Mouse (Mus musculus): ENCODE results near the gene Casp3.
"Not testable (repeated sequence)": the region's sequence is repeated elsewhere in the genome, so short reads cannot be mapped to it uniquely, and the experiment has no call there.

Gene Casp3

DNA sequence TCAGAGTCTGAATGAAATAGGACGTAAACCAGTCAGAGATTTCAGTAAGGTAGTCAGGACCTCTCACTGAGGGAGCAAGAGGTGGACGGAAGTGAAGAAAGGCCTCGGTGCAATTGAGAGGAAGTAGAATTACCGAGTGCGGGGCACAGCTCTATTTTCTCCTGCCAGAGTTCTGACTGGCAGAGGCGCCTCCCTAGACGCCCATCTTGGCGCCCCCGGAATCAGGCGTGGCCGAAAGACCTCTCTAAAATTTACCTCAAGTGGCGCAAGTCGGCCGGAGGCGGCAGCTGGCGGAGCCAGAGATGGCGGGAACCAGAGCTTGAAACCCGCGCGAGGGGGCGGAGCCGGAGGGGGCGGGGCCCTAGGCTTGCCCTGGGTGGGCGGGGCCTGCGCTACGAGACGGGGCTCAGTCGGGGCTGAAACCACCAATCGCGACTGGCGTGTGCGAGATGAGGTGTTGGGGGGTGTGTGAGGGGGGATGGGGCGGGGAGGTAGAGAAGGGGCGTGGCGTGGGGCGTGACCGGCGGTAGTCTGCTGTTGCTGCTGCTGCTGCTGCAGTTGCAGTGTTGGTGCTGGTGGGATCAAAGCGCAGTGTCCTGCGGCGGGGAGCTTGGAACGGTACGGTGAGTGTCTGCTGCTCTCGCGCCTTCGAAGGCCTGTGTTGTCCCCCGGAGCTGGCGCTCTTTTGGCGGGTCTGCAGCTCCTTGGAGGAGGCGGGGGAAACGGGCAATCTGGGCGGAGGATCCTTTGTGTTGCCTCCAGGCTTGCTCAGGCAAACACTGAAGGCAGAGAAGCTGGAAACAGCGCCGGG is at the start of gene Casp3, which contains the start of gene Primpol:
TSS of gene Casp3 (plus strand) at position 413 of the 811 bp plus-strand sequence.
TSS of gene Primpol (minus strand) at position 334 of the 811 bp plus-strand sequence.
- DNase-seq (ENCODE audit: inconsistent ontology term): peak; percentile 98

DNA sequence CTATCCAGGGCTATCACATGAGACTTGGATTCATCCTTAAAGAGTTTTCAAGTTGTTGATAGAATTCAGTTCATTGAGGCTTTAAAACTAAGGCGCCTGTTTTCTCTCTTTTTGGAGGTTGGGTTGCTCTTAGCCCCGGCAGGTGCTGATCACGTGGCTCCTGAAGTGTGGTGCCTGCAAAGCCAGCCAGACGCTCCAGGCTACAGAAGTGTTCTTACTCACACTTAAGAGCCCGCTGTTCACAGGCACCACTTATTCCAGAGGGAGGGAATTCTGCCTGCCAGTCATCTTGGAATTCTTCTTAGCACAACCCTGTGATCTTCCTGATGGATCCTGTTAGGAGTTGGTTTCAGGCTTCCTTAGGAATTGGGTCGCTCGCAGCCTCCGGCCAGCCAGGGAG is 49.1 kb upstream of the Casp3 start:
- no peak for DNase-seq (ENCODE audit: inconsistent ontology term)

DNA sequence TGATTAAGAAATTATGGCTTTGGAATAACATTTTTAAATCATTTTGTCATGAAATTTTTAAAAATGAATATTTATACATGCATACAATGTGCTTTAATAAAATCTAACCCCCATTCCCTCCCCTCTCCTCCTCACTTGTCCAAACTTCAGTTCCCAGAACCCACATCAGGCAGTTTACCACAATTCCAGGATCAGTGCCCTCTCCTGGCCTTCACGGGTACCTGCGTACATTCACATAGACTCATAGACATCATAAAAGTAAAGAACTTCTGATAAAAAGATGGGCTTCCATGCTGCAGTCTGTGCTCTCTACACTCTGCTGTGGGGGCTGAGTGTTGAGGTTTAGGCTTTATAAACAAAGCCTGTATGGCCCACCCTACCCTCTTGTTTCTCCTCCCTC is 48.1 kb upstream of the Casp3 start:
- no peak for DNase-seq (ENCODE audit: inconsistent ontology term)

- no peak for DNase-seq (ENCODE audit: inconsistent ontology term)
These were observed 47.2 kb upstream of the Casp3 start for GRCm38 (mm10) chr8:46569659-46570441.

DNA sequence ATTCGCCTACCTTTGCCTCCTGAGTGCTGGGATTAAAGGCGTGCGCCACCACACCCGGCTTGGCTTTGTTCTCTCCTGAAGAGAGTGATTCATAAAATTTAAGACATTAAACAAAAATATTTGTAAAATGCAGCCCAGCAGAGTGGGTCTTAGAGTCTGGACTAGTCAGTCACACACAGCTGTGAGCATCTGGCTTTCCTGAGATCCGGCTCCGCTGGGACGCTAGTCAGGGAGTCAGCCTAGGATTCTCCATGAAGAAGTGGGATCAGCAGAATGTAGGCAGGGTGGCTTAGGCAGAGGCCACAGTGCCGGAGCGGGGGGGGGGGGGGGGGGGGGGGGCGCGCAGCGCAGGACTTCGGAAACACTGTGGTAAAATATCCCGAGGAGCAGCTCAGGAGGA is 46.4 kb upstream of the Casp3 start:
- DNase-seq (ENCODE audit: inconsistent ontology term): no peak

- no peak for DNase-seq (ENCODE audit: inconsistent ontology term)
These were observed 43.6 kb upstream of the Casp3 start for GRCm38 (mm10) chr8:46573446-46573845.

GRCm38 (mm10) chr8:46573964-46574363 is 43.1 kb upstream of the Casp3 start:
- no peak for DNase-seq (ENCODE audit: inconsistent ontology term)

GRCm38 (mm10) chr8:46578794-46579193 is 38.3 kb upstream of the Casp3 start:
- no peak for DNase-seq (ENCODE audit: inconsistent ontology term)

GRCm38 (mm10) chr8:46584328-46584727 is 32.8 kb upstream of the Casp3 start:
- DNase-seq (ENCODE audit: inconsistent ontology term): not testable (repeated sequence)

GRCm38 (mm10) chr8:46585576-46585975 is 31.5 kb upstream of the Casp3 start:
- DNase-seq (ENCODE audit: inconsistent ontology term): no peak

DNA sequence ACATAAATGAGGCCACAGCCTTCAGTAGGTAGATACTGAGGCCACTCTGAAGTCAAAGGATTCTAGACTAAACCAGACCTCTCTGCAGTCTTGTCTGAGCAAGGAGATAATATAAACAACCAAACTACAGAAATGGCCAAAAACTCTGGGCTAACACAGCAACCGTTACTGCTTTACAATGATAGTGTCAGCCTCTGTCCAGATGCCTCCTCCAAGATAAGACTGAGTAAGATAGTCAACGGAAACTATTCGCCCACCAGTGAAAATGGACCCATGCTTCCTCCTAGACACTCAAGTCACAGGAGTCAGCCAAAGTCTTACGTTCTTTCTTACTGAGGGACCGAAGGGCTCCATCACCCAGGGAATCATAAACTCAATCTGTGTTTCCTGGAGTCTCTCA is 29.2 kb upstream of the Casp3 start:
- DNase-seq (ENCODE audit: inconsistent ontology term): no peak

GRCm38 (mm10) chr8:46588663-46589062 is 28.4 kb upstream of the Casp3 start:
- DNase-seq (ENCODE audit: inconsistent ontology term): no peak

GRCm38 (mm10) chr8:46593067-46593466 is 24.0 kb upstream of the Casp3 start:
- DNase-seq (ENCODE audit: inconsistent ontology term): no peak

- no peak for DNase-seq (ENCODE audit: inconsistent ontology term)
These were observed 23.3 kb upstream of the Casp3 start for GRCm38 (mm10) chr8:46593772-46594171.

DNA sequence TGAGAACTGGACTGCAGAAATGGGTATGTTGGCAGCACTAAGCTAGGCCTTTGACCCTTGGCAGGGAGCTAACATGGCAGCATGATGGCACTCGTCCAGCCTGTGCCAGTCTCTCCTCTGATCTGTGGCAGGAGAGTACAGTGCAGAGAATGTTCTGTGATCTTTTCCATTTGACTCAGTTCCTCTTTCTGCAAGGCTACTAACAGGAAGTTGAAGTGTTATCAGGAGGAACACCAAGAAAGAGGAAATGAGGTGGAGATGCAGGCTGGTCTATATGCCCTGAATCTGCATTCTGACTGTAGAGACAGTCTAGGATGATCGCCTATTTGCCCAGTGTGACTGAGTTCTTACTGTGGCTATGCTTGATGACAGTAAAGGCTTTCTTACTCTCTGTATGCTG is 21.5 kb upstream of the Casp3 start:
- DNase-seq (ENCODE audit: inconsistent ontology term): no peak

GRCm38 (mm10) chr8:46596530-46596929 is 20.6 kb upstream of the Casp3 start:
- no peak for DNase-seq (ENCODE audit: inconsistent ontology term)

- no peak for DNase-seq (ENCODE audit: inconsistent ontology term)
These were observed 19.7 kb upstream of the Casp3 start for GRCm38 (mm10) chr8:46597411-46597810.

- DNase-seq (ENCODE audit: inconsistent ontology term): no peak
These were observed 19.0 kb upstream of the Casp3 start for GRCm38 (mm10) chr8:46598114-46598513.

GRCm38 (mm10) chr8:46598753-46599152 is 18.3 kb upstream of the Casp3 start:
- DNase-seq (ENCODE audit: inconsistent ontology term): no peak

DNA sequence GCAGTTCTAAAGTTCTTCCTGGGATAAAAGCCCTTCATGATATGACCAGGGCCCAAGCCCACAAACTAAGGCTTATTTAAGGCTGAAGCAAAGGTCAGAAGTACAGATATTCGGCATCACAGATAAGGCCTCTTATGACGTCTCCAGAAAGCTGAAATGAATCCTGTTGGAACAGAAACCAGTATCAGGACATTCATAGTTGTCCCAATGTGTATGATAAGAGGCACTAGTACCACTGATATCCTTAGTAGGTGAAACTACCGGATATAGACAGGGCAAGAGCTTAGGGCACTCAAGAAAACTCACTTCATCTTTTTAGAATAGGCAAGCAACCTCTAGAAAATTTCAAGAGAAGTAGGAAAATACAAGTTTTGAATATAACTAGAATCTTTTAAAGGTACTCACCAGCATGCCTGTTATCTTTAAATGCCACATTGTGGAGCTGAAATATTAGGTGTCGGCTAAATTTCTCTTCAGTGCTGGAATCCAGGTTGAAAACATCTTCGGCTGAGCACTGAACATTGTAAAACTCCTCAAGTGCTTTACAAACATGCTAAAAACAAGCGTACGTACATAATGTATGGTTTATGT is 17.7 kb upstream of the Casp3 start:
- DNase-seq (ENCODE audit: inconsistent ontology term): no peak

DNA sequence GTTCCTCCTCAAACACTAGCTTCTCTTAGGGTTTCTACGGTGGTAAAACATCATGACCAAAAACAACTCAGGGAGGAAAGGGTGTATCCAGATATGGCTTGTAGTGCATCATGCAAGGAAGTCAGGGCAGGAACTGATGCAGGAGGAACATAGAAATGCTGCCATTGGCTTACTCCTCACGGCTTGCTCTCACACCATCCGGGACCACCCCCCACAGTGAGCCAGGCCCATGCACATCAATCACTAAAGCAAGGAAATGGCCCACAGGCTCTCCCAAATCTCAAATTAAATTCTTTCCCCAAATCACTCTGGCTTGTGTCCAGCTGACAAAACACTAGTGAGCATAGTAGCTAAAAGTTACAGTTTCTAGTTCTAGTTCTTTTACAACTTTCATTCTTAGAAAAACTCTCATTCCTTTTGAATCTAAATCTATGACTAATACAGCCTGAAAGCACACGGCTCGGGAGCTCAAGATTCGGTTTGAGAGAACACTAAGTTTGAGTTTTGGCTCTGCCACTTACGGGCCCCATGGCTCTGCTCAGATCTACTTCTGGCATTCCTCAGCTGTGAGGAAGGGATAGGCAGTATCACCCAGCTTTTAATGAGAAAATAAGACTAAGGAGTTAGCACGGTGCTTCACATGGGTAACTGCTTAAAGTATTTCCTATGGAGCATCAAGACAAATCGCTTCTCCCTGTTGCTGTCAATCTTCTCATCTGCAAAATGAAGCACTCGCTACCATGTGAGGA is 16.0 kb upstream of the Casp3 start:
- DNase-seq (ENCODE audit: inconsistent ontology term): no peak

DNA sequence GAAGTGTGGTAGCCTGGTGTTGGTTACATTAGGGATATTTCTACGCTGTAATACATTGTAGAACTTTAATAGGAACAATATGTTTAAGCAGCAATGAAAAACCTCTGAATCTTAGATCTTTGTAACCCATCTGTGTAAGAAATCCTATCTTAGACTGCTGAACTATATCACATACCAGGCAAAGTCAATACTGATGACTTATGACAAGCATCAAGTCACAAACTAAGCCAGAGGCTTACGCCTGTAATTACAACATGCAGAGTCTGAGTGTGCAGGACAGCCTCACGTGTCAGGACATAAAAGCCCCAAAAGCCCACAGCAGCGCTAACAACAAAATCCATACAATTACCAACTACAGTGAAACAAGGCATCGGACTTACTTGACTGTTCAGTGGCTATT is 13.5 kb upstream of the Casp3 start:
- no peak for DNase-seq (ENCODE audit: inconsistent ontology term)

Data from Muller cell, postnatal 12 days (primary cell).